Mouse (Mus musculus) stomach, postnatal 0 days (tissue): Measurements from ENCODE around the gene Ice1.

Experiments used
- CTCF ChIP-seq: IDR thresholded peaks from 2 replicates; pipeline ENCODE4 v1.5.1; 2016; ENCODE audit warnings: antibody characterized with exemption, low read depth, mild to moderate bottlenecking, moderate library complexity
- EP300 ChIP-seq: optimal IDR thresholded peaks from 2 replicates; pipeline ENCODE3; 2016; ENCODE audit warnings: antibody characterized with exemption

DNA sequence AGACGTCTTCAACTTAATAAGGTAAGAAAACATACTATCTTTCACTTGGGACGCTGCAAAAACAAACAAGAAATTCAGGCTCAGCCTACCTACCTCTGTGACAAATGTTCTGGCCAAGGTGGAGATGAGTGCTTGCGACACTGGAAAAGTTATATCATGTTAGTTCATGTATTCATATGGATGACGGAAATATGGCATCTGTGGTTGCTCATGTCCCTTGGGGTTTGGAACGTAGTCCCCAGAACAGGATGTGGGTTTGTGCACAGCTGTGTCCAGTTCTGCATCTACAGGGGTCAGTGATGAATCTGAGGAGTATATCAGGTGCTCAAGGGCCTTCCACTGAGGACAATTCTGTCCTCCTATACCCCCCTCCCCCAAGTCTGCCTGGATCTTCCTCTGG, 40.3 kb upstream of the Ice1 start:
- TF ChIP-seq CTCF: no peak
- no peak for TF ChIP-seq EP300
